Mouse (Mus musculus) retina, postnatal 7 days (tissue): ENCODE results near the gene Crybg1.

Source experiments
- DNase-seq: peaks from one replicate; pipeline ENCODE4 v3.0.0-alpha.2; 2012; ENCODE audit warnings: low read depth, low spot score

The Crybg1 gene

GRCm38 (mm10) chr10:44091757-44092156, 56.9 kb downstream of the Crybg1 start:
- DNase-seq, result no peak

- no peak for DNase-seq
Observed at GRCm38 (mm10) chr10:44080351-44080750, 68.3 kb downstream of the Crybg1 start.

GRCm38 (mm10) chr10:44078799-44079521, 69.7 kb downstream of the Crybg1 start:
- no peak for DNase-seq

- DNase-seq, result peak; percentile 8
Observed at GRCm38 (mm10) chr10:44071095-44071494, 77.6 kb downstream of the Crybg1 start.

DNA sequence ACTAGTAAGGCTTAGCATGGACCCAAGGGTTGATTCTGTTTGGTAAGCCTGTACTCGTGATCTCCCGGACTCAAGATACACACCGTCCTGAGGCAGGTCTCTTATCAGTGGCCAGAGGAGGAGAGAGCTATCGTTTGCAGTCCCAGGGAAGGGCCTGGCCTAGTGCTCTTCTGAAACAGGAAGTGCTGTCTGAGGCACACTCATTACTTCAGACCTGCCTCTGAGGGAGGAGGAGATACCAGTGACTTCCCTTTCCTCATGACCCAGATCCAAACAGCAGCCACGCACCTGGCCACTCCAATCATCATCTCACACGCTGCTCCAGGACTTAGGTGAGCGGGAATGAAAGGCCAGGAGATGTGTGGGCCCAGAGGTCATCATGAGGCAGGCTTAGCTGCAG, 79.5 kb downstream of the Crybg1 start:
- DNase-seq, result no peak

- no peak for DNase-seq
Observed at GRCm38 (mm10) chr10:44065848-44066360, 82.7 kb downstream of the Crybg1 start.

GRCm38 (mm10) chr10:44062981-44063380, 85.7 kb downstream of the Crybg1 start:
- DNase-seq, result no peak

DNA sequence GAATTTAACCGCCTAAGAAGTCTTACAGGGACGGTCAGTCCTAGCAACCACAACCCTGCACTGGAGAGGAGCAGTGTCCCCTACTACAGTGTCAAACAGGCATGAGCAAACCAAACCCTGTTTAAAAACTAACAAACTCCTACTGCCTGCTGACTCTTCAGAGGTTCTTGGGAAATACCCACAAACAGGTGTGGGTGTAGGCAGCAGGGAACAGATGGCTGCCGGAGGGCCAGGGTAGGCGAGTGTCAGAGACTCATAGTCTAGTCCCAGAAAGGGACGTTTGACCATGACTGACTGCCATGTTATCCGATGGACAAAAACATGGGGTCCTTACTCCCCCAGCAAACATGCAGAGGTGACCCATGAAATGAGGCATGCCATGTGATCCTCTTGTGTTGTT, 97.7 kb downstream of the Crybg1 start:
- no peak for DNase-seq

DNA sequence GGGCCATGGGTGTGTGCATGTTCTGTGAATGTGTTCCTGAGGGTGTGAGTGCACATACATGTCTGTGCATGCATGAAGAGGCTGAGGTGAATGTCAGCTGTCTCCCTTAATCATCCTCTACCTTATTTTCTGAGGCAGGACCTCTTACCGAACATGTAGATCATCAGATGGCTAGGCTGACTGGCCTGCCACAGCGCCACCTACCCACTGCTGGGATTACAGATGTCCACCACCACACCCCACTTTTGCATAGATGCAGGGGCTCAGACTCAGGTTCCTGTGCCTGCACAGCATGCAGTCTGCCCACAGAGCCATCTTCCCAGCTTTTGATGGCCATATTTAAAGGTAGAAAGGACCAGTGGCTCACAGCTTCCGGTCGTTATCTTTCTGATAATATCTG, 103.9 kb downstream of the Crybg1 start:
- DNase-seq, result no peak

DNA sequence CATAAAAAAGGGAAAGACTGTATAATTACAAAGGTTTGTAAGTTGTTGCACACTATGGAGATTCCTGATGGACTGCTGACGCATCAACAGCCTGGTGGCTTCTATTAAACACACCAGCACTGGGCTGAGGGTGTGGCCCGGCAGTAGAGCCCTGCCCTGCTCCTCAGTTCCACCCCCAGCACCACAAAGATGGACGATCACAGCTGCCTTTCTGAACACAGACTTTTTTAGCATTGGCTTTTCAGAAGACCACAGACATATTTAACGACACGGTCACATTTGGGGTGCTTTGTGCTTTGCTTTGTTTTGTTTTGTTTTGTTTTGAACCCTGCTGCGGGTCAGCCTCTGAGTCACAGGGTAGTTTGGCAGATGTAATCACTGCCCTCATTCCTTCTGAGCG, 105.0 kb downstream of the Crybg1 start:
- no peak for DNase-seq

DNA sequence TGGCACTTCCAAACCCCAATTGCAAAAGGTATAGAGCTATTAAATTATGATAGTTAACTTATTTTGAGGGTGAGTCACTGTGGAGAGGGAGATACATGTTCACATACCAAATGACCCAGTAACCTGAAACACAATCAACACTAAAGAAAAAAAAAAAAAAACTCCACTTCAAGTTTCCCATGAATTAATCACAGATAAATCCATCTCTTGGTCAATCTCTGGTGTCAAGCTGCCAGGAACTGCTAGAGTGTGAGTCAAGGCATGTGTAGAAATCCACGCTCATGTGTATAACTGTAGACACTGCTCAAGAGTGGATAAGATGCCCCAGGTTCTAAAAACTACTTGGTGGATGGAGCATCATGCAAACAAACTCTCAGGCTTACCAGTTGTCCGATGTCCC, 109.5 kb downstream of the Crybg1 start:
- DNase-seq, result no peak

DNA sequence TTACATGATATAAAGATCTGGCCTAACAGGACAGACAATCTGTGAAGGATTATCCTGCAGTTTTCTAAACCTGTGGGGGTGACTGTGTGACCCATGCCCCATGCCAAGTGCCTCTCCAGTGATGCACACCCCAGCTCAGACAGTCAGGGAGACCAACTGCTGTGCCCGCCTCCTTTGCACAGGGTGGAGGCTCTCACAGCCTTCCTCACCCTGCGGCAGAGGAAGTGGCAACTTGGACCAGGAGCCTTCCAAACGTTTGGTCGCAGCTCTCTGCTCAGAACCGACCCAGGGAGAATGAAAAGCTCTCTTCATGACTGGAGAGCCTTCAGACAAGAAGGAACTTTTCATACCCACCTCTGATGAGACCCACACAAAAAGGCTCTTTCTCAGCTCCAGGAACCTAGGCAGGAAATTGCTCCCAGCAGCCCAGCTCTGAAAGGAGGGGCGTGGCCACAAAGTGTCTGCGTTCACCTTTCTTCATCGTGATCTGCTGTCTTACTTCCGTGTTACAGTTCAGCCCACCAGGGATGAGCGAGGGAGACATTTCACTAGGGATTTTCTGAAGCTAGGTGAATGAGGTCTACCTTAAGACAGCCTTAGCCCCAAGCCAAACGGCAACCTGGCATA, 110.6 kb downstream of the Crybg1 start:
- no peak for DNase-seq

- no peak for DNase-seq
Observed at GRCm38 (mm10) chr10:44029566-44029965, 119.1 kb downstream of the Crybg1 start.

DNA sequence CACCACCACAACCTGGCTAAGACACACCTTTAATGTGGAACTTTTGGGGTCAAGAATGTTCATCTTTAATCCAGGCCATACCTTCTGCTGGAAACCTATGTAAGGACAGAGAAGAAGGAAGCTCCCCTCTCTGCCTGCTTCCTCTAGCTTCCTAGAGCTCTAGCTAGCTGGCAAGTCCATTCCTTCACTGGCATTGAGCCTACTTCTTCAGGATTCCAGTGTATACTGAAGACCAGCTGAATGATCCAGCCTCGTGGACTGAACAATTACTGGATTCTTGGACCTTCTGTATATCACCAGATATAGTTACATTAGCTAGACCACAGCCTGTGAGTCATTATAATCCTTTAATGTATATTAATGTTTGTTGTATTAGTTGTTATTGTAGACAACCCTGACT, 121.4 kb downstream of the Crybg1 start:
- no peak for DNase-seq

DNA sequence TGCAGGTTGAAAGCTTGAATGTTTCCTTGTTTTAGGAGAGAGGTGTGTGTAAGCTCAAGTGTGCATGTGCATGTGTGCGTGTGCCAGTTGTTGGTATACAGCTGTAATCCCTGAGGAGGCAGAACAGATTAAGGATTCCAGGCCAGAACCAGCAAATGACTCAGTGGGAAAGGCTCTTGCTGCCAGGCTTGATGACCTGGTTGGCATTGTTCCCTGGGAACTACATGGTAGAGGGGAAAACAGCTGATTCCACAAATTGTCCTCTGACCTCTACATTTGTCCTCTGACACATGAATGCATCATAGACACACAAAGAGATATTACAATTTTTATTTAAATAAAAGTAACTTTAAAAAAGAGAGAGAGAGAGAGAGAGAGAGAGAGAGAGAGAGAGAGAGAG, 122.5 kb downstream of the Crybg1 start:
- no peak for DNase-seq

DNA sequence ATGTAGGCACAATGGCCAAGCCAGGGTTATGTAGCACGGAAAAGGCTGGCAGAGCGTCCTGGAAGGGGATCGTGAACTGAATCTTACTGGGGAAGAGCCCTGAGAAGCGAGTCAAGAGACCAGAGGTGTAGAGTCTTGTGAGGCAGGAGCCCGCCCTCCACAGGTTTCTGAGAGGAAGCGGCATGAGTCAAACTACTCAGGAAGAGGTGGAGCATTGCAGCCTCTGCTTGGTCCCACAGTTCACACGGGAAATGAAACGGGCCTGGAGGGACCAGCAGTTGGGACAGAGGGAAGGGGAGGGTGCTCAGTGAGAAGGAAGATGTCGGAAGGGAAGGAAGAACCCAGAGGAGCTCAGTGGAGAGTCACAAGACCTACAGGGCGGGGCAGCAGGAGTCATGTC, 123.9 kb downstream of the Crybg1 start:
- DNase-seq, result no peak

DNA sequence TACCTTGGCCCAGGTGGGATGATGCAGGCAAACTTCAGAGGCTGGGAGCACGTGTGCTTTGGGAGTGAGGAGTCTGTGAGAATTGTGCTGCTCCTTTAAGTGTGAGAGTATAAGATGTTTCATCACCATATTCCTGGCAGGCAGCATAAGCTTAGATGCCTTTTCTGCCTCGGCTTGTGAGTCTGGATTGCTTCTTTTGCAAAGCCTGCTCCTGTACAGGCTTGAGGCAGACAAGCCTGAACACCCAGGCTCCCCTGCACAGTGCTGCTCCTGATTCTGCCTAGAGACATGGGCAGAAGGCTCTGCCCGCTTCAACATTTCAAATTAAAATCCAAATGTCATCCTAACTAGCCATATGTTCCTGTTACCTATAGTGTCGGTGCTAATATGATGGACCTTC, 128.5 kb downstream of the Crybg1 start:
- DNase-seq, result no peak

DNA sequence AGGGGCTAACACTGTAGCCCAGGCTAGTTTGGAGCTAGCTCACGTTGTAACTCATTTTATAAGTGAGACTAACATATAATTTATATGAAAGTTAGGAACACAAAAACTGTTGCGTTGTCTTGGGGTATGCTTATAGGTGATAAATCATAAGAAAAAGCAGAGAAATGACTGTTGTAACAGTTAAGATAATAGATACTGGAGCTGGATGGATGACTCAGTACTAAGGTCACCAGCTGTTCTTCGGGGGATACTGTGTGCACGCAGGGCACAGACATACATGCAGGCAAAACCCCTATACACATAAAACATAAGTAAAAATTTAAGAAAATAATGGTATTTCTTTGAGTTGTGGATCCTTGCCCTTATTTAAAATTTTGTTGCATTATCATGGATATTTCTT, 130.1 kb downstream of the Crybg1 start:
- no peak for DNase-seq

DNA sequence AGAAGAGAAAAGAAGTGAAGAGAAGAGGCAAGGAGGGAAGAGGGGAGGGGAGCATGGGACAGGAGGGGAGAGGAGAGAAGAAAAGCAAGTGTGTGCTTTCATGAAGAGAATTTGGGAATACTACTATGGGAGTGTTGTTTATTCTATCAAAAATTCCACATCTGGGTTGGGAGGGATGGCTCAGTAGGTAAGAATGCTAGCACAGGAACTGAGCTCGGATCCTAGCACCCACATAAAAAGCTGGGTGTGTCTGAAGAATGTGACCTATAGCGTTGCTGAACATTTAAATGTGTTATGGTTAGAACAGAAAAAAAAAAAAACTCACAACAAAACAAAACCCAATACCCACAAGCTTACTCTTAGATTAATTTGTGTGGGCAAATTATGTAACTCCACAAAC, 133.0 kb downstream of the Crybg1 start:
- DNase-seq, result no peak

DNA sequence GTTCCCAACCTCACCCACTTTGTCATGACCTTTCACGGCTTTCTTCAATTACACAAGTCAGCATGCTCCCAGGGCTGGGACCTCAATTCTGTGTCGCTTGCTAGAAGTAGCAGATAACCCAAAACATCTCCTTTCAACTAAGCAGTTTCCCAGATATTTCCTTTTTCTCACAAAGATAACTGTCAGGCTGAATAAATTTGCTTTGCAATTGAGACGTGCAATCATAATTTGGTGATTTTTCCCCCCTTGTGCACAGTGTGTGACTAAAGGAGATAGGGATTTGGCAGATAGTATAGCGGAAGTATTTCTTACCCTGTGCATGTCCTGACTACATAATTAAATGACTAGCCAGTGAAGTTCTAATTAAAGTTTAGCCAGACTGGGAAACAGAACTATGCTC, 134.8 kb downstream of the Crybg1 start:
- no peak for DNase-seq

DNA sequence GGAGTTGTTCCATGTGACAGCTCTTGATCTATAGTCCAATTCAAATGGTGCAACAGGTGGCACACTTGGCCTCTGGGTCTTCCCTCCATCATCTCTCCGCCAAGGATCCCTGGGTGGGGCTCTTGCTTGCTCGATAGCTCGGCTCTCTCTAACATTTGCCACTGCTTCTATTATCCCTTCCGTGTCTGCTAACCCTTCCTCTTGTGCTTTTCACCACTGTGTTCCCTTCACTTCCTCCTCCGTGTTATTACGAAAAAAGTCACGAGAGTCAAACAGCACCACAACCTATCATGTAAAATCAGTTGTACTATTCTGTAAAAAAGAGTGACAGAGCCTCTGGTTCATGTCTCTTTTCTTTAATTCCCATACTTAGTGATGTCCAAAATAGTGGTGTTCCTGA, 137.2 kb downstream of the Crybg1 start:
- DNase-seq, result no peak

DNA sequence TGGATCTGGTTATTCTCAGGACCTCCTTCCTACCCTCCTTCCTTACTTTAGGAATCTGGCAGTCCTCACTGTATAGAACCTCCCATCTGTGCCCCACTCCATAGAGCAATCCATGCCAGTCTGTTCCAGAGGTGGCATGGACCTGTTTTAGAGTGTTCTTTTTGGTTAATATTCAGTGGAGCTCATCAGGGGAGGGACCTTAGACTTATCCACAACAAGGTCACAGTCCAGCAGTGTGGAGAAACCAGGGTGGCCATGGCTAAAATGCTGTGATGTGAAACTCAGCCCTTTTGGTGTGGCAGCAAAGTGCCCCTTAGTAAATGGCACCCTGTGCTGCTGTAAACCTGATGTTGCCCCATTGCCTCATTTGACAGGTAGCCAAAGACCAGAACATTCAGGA, 139.8 kb downstream of the Crybg1 start:
- DNase-seq, result no peak

DNA sequence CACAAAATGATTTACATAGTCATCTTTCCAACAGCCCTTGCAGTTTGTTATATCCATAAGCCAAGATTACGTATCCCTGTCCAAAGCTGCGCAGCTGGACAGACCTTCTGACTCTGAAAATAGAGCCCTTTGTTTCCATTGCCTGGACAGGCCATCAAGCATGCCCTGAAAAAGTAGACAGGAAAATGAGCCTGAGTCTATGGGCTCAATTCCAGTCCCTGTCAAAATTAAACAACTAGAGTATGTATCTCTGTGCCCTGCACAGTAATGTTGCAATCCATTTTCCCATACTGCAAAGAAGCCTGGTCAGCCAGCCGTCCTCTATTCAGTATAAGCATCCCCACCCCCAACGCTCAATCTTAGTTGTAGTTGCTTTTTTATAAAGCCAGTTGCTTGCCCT, 141.8 kb downstream of the Crybg1 start:
- no peak for DNase-seq
